Mouse (Mus musculus): Measurements from ENCODE around the gene Has3.

Gene Has3

DNA sequence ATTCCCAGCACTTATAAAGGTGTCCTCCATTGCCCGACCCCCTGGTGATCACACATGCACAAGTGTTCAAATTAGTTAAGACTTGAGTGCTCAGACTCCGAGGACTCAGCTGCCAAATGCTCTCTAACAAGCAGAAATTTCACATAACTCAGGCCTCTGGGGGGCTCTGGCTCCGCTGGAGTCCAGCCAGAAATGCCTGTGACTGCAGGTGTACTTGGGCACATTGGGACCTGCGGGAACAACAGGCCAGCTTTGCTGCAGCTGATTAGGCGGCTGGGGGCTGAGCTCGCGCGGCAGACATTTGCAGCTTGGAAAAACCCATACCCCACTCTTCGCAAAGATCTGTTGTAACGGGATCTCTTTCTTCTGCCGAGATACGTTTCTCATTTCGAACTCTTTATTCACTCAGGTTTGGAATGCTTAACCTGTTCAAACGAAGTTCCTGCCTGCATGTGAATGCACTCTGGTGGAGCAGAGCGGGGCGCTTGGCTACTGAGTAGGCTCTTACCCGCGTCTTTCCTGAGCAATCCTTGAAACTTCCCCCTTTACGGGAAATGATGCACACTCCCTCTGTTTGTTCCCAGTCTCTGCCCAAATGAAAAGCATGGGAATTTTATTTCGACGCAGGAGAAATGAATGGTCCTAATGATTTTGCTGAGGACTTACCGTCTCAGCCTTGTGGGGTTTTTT, 62.5 kb downstream of the Has3 start:
- DNase-seq (ENCODE audit: low read depth), result no peak

DNA sequence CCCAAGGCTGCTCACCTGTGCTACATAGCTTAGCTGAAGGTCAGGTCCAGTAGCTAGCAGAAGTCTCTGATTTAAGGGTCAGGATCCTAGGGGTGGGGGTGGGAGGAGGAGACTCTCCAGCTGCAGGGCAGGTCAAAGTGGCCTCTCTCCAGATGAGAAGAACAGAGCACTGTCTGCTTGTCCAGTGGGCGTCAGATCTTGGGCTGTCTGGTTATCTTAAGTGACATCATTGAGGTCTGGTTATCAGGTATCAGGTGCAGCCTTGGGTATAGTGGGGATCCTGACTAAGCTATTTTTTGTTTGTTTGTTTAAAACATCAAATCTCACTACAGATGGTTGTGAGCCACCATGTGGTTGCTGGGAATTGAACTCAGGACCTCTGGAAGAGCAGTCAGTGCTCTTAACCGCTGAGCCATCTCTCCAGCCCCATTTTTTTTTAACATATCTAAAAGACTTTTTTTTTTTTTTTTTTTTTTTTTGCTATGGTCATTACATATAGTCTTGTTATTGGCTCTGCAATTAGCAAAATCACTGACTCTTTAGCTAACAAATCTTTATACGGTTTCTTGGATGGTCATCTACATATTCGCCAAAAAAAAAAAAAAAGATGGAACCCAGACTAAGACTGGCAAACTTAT, 63.6 kb downstream of the Has3 start:
- DNase-seq (ENCODE audit: low read depth), result no peak

Data from 416B (cell line).